Mouse (Mus musculus) heart, adult 2 months (tissue): ENCODE data around the gene Mtfr1l.

Source experiments
- CTCF ChIP-seq: fragments of 200-600 bp; IDR thresholded peaks from 2 replicates; pipeline ENCODE4 v1.8.1; 2022; ENCODE audit warnings: antibody characterized with exemption, mild to moderate bottlenecking, moderate library complexity
- EP300 ChIP-seq: fragments of 200-500 bp; IDR thresholded peaks from 2 replicates; pipeline ENCODE4 v1.6.1; 2011; ENCODE audit warnings: low read depth, low read length, control low read depth; ENCODE audit not compliant: insufficient read depth

GRCm38 (mm10) chr4:134484231-134484630 is 51.0 kb downstream of the Mtfr1l start:
- TF ChIP-seq EP300, result no peak
- no peak for TF ChIP-seq CTCF
